Mouse (Mus musculus) gonadal fat pad, adult 2 months (tissue): ENCODE measurements around the gene Col4a2. TPM values are rescaled to one million over a fixed set of nuclear protein-coding genes. Genes with fewer than 3 reads are reported as not detected.

Experiments
- DNase-seq: peaks from one replicate; pipeline ENCODE4 v3.0.0-alpha.2; 2012; ENCODE audit warnings: low read depth
- polyA plus RNA-seq: library from polyadenylated mRNA; depleted of rRNA; stranded (reverse); fragments of >200 nt; gene quantifications from 2 replicates; pipeline ENCODE4 v1.2.3, GENCODE M21; 2012

Gene Col4a2
- polyA plus RNA-seq, 1 experiment, result 239 TPM

DNA sequence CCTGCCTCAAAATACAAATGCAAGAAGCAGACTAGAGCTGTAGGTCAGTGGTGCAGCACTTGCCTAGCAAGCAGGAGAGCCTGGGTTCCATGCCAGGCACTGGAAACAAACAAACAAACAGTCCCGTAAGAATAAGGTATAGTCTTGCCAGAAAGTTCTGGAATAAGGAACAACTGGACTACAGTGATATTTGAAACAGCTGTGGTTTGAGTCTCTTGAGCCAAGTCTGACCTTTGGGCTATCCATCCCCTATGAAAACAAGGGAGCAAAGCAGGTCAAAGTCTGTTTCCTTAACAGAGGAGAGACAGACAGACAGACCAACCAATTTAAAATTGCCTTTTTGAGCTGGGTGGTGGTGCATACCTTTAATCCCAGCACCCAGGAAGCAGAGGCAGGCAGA lies 11.1 kb downstream of the Col4a2 start:
- no peak for DNase-seq

DNA sequence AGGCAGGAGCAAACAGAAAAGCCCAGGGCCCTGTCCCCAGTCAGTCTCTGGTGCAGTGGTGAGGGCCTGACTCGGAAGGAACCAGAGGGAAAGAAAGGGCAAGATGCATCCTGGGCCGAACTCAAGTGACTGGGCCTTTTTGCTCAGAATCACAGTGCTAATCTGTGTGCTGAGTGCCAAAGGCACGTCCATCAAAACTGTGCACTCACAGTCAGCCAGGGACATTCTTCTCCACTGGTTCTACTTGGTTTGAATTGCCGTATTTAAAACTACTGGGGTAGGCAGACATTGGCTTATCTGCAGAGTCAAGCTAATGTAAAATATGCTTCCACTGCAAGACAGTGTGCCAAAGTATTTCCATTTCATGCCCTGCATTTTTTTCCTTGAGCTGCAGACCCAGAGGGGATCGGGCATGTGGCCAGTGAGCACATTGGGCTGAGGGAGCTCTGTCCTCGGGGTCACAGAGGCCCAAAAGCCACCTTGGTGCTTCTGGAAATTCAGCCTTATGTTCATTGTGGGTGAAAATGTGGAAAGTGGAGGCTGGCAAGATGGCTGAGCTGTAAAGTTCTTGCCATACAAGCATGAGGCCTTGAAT lies 12.3 kb downstream of the Col4a2 start:
- DNase-seq, result no peak

DNA sequence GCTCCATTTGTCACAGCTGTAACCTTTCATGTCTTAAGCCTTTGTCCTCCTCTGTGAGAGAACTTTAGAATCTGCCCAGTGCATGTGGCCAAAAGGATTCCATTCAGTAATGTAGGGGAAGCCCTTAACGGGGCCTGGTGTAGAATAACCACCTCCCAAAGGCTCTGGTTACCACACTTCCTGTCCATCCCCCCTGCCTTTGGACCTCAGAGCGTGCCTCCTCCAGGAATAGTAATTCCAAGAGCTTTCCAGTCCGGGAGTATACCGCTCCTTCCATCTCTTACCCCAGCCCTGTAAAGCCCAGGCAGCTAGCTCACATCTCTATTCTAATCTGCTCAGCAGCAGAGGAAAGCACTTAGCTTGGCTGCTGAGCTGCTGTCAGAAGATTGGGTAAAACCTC lies 14.7 kb downstream of the Col4a2 start:
- DNase-seq, result no peak

DNA sequence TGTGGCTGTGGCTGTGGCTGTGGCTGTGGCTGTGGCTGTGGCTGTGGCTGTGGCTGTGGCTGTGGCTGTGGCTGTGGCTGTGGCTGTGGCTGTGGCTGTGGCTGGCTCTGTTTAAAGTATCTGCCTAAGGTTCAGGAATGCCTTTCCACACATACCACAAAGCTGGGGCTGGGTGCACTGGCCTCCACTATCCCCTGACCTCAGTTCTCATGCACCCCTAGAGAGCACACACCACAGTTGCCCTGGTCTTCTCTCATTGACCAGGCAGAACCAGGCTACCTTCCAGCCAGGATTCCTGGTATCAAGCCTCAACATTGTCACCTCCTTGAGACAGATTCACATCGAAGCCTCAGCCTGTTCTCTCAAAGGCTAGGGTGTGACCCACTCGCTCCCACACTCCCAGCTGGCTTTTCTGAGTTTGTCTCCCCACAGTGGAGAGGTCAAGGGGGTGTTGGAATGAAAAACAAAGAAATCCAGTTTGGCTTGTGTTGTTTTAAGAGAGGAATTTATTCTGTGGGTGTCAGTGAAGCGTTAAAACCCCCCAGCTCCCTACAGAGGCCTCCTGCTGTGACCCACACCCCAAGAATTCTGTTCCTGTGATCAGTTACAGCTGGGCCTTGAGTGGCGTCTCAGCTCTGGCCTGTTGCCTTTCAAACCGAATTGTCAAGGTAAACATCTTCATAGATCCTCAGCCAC lies 15.3 kb downstream of the Col4a2 start:
- DNase-seq, result no peak

DNA sequence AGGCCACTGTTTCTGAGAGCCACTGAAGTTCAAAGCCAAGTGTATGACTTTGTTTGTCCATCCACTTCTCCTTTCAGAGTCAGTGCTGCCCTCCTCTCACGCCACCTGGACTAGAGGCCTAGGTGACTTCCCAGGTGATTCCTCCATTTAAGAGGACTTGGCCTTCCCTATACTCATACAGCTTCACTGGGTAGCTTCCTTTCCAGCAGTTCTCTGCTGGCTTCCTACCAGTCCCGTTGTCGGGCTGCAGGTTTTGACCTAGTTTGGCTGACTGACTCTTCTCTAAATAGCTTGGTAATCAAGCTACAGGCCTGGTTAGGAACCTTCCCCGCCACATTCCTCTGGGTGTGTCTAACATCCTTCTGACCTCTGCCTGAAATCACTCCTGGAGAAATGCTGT lies 19.0 kb downstream of the Col4a2 start:
- no peak for DNase-seq

DNA sequence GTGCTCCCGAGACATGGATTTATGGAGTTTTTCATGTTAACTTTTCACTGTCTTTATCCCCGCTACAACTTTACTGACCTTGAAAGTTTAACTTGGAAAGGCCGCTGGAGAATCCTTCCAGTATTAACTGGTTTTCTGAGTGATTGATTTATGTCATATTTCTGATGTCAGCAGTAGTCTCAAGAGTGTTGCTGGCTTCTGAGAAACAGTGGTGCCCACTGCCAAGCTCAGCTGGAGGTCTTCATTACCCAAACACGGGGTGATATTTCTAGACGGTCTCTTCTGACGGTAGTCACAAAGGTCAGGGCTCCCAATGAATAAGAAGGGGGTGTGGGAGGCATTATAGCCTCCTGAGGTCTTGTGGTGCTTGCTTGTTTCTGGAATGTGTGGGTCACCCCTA lies 21.1 kb downstream of the Col4a2 start:
- DNase-seq, result no peak

DNA sequence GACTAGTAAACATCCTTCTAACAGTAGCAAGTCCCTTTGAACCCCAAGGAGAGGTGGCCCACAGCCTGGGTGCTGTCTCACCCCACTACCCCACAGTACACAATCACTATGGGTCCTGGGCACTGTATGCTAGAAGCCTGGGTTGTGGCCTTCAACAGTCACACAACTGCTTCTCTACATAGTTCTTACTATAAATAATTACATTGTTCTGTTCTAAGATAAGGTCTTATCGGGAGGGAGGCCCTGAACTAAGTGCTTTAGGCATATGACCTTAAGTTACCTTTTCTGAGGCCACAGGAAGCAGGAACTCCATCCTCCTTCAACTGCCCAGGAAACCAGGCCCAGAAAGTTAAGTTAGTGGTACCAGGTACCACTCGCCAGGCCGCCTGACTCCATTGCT lies 21.9 kb downstream of the Col4a2 start:
- DNase-seq, result no peak

DNA sequence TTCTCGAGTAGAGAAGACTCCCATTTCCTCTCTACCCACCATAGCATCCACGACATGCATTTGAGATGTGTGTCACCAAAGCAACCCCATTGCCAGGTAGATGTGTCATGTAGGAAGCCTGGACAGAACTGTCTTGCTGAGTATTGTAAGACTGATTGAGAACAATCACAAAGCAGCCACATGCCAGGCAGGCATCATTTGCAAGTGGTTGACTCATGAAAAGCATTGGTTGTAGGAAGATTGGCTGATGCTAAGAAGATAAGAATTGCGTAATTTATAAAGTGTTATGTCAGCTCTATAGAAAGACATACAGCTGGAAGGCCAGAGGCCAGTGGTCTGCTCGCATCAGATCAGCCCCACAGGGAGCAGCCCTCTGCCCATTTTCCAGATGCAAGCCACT lies 22.6 kb downstream of the Col4a2 start:
- DNase-seq, result no peak

DNA sequence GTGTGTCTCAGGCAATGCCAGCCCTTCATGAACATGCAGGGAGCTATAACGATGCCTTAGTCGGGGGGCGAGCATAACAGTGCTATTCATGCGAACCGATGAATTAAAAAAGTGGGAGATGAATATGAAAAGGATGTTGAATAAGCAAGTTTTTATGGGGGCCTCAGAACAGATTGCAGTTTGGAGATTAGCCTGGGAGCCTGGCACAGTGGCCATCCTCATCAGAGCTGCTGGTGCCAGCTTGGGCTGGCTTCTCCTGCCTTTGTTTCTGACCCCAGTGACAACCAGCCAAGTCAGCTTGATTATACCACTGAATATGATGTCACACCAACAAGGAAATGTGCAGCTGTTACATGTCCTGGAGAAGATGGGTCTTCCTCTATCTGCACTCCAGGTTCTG lies 23.7 kb downstream of the Col4a2 start:
- DNase-seq, result no peak

DNA sequence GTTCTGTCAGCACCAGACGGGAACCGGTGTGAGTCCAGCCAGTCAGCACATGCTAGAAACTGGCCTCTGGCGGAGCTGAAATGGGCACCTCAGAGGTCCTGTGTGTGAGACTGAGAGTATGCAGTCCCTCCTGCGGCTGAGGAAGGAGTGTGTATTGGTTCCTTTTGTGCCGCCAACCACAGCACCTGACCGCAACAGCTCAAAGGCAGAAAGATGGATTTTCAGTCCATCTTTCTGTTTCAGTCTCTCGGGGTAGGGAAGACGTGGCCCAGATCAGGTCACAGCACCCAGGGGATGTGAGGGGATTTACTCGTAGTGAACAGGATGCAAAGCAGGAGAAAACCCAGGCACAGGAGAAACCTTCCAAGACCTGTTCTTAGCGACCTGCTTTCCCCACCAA lies 25.0 kb downstream of the Col4a2 start:
- DNase-seq, result no peak

DNA sequence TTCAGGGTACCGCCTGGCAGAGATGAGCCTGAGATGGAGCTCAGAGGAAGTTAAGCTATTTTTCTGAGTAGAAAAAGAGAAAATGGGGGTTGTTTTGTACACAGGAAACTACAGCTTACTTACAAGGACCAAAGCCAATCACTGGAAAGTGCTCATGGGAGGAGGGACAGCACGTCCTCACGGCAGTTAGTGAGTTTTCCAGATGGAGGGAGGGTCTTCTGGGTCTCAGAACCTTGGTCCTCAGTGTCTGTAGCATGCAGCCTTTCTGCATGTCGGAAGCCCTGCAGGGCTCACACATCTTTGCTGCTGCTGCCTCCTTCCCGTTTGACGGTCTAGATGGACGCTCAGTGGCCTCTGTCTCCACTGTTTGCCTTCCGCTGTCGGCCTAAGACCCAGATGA lies 25.9 kb downstream of the Col4a2 start:
- DNase-seq, result no peak

DNA sequence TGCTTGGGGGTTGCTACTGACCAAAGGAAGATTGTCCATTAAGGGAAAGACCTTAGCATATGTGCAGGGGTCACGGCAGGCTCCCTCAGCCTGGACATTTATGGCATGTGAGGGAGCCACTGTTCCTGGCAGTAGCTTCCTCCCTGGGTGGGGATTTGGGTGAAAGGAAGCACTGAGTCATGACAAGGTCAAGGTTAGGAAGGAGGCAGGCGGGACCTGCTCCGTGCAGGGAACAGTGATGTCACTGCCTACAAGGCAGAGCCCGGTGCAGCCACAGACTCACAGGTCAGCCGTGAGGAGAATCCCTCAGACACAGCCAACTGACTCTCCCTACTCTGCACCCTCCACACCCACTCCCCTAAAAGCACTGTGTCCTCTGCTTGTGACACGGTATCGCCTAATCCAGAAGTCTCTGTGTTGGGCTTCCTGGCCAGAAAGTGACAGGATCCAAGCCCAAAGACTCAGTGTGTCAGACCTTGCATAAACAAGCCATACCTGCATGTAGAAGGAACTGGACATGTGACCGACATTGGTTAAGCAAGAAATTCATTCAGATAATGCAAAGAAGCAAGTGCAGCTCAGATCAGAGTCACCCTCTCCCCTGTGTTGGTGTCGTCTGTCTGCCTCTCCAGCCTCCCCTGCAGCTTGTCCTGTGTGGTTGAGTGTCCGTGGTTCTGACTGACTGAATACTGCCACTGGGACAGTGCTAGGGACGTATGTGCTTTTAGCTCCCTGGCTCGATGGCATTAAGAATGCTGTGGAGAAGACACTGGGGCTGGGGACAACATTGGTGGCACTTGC lies 27.9 kb downstream of the Col4a2 start:
- DNase-seq, result no peak

DNA sequence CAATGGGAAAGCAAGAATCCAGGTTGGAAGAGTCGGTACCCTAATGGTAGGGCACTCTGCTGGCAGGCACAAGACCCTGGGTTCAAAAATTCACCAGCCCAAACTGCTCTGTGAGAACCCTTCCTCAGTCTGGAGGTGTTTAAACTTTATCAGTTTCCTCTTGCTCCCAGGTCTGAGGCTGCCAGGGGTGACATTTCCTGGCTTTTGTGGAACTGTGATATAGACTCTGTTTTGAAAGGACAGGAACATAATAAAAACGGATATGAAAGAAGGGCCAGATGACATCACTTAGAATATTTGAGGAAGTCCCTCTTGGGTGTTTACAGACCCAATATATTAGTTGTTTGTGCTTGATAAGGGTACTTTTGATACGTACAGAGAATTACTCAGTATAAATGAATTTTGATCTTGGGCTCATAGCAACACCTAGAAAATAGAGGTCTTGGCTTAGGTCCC lies 28.5 kb downstream of the Col4a2 start:
- DNase-seq, result no peak

DNA sequence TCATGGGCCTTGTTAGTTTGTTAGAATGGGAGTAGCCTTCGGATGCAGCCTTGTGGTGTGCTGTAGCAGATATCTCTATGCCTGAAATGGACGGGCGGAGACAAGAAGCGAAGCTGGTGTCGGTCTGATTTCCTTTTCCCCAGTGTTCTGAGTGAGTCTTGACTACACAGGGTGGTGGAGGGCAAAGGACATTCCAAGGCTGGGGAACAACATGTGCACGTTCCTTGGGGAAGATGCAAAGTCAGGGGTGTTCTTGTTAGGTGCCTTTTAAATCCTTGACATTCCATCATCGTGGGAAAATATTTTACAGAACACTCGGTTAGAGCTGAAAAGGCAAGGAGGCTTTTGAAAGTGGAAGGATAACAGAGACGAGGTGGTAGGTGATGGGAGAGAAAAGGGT lies 31.9 kb downstream of the Col4a2 start:
- no peak for DNase-seq

DNA sequence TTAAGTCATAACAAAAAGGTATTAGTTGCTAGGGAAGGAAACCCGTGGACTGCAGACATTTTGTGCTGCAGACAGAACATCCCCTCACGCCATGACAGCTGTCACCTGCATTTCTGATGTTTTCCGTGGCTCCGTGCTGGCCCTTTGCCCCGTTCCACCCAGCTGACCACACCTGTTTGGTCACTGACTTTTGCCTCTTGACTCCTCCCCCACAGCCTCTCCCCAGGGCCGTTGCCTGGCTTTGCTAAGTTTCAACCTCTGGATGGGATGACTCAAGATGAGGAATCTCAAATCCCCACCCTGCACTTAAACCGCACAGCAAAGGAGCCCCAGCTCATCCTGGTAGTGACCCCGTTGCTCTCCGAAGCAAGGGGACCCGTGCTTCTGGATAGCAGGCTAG lies 33.6 kb downstream of the Col4a2 start:
- DNase-seq, result no peak

DNA sequence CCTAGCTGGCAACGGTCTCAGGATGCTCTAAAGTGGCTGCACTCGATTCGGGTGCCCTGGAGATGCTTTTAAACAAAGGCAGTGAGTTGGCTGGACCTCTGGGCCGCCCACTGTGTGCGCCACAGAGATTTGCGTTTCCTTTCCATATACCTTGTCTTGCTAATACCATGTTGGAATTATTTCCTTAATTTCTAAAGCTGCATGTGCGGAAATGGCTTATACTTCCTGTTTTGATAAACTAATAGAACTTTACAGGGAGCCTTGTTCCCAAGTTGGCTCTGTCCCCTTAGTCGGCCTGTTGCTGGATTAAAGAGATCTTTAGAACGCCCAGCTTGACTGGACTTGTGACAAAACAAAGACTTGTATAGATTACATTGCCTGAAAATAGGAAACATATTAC lies 35.1 kb downstream of the Col4a2 start:
- no peak for DNase-seq

DNA sequence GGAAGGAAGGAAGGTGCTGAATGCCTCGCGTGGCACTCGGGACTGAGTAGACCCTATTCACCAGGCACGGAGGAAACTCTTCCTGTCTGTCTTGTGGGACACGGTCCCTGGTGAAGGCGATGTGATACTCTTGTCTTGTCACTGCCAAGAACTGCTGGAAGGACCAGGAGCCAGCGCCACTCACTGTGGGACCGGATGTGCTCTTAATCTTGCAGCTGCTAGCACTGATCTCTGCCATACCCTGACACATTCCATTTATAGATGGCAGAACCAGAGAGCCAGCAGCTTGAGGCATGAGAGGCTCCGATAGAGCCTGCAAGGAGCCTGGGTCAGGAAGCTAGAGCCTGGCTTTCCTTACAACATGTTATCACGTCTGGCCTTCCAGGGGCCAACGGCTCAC lies 36.0 kb downstream of the Col4a2 start:
- DNase-seq, result no peak

DNA sequence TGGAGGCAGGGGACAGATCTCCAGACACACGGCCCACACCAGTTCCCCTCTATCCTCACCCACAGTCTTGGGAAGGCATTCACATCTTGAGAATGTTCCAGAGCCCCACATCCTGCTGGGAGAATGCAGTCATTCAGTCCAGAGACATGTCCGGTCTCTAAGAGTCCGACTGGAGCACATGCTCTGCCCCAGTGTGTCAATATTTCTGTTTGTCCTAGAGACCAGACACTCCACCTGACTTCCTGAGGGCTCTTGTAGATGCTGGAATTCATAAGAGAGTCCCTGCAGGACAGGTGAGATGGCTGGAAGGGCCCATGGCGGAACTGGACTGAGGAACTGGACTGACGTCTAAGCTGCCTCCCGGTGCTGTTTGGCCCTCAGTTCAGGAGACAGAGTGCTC lies 38.8 kb downstream of the Col4a2 start:
- DNase-seq, result no peak

DNA sequence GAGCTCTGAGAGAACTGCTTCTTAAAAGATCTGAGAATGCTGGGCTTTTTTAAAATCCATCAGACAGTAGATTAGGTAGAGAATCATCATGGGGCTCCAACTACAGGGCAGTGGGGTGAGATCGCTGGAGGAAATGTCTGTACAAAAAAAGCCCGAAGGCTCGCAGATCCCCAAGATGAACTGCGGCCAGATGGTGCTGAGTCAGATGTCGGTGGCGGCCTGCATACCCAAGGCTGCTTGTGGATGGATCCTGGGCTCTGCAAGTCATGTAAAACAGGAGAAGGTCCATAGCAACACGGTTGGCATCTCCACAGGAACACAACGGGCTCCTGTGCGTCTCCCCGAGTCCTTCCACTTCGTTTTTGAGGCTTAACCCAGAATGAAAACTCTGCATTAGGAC lies 39.9 kb downstream of the Col4a2 start:
- DNase-seq, result no peak

DNA sequence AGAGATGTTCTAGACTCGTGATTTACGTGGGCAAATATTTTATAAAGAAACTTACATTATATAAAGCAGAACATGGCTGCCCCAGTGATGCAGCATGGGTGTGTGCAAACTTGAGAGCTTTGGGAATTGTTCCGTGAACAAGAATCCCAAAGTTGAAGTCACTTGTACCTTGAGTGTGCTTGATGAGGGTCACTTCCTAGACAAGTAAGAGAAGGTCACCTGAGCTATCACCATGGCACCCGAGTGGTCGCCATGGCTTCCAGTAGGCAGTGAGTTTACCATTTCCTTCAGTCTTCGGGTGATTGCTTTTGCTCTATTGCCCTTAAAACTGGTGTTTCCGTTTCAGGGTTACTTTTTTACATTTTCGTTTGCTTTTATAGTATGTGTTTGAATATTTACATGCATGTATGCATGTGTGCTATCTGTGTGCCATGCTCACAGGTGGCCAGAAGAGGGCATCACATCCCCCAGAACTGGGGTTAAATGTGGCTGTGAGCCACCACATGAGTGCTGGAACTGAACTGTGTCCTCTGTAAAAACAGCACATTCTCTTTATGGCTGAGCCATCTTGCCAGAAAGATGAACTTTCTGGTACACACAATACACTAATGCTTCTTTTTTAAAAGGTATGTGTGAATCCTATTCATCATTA lies 42.3 kb downstream of the Col4a2 start:
- DNase-seq, result no peak

DNA sequence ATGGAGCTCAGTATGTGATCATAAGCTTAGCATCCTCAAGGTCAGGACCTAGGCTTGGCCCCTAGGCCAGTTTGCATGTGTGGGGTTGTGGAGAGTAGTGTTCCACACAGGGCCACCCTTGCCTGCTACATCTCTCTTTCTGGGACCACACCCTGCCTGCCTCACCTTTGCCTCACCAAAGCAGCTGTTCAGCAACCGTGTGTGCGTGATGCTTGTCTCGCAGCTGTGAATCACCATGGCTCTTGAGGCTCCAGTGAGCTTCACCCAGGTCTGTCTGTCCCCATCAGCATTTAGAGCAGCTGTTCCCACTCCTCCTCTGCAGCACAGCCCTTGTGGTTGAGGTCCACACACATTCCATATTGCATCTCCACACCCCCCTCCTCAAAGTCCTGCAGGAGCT lies 43.3 kb downstream of the Col4a2 start:
- no peak for DNase-seq

DNA sequence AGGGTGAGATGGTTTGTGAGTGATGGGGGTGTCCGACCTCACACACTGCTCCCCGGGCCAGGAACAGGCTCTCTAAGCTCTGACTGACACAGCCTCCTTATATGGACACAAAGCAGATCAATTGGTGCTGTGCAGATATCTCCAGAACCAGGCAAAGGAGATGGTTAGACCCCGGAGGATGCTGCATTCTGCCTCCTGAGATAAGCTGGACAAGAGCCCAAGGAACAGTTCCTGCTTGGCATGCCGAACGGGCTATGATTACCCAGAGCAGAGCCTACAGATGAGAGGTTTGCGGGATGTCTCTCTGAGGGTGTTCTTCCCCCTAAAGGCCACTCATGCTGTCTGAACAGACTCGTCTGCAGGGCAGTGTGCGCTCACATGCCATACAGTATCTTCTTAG lies 44.2 kb downstream of the Col4a2 start:
- no peak for DNase-seq
